Mouse (Mus musculus) kidney, postnatal 0 days (tissue): ENCODE measurements around the gene Rims1. TPM values are rescaled to one million over a fixed set of nuclear protein-coding genes. Genes with fewer than 3 reads are reported as not detected.

ENCODE experiments used
- ATAC-seq: fragments of 200-750 bp; cut with Nextera tagmentation; replicated peaks from 2 replicates; pipeline ENCODE4 v1.8.0; 2017; ENCODE audit warnings: low read depth, moderate number of reproducible peaks, moderate TSS enrichment, moderate library complexity; ENCODE audit not compliant: low FRiP score
- DNase-seq: peaks from one replicate; pipeline ENCODE4 v3.0.0-alpha.2; 2016; ENCODE audit warnings: low spot score
- H3K27ac ChIP-seq: fragments of 300-500 bp; sonication (generic); 2 replicates; pipeline ENCODE4 v1.5.1; 2014; ENCODE audit warnings: mild to moderate bottlenecking
- H3K27me3 ChIP-seq: fragments of 300-500 bp; sonication (generic); 2 replicates; pipeline ENCODE4 v1.6.1; 2014; ENCODE audit warnings: low read length, mixed read lengths; ENCODE audit not compliant: insufficient read depth
- H3K36me3 ChIP-seq: fragments of 300-500 bp; sonication (generic); 2 replicates; pipeline ENCODE4 v1.6.1; 2014; ENCODE audit warnings: low read length, mixed read lengths; ENCODE audit not compliant: insufficient read depth
- H3K4me1 ChIP-seq: fragments of 300-500 bp; sonication (generic); replicated peaks from 2 replicates; pipeline ENCODE4 v1.6.1; 2014; ENCODE audit warnings: antibody characterized with exemption, low read length, mixed read lengths; ENCODE audit not compliant: insufficient read depth
- H3K4me2 ChIP-seq: fragments of 300-500 bp; sonication (generic); 2 replicates; pipeline ENCODE4 v1.6.1; 2014; ENCODE audit warnings: mild to moderate bottlenecking, low read length, moderate library complexity, mixed read lengths
- H3K4me3 ChIP-seq: fragments of 300-500 bp; sonication (generic); replicated peaks from 2 replicates; pipeline ENCODE4 v1.5.1; 2014; ENCODE audit warnings: low read depth, low read length
- H3K9ac ChIP-seq: fragments of 300-500 bp; sonication (generic); 2 replicates; pipeline ENCODE4 v1.6.1; 2014; ENCODE audit warnings: low read depth, low read length
- H3K9me3 ChIP-seq: fragments of 300-500 bp; sonication (generic); replicated peaks from 2 replicates; pipeline ENCODE4 v1.6.1; 2016; ENCODE audit warnings: low read length, inconsistent platforms, mixed read lengths
- CTCF ChIP-seq: IDR thresholded peaks from 2 replicates; pipeline ENCODE4 v1.5.1; 2016; ENCODE audit warnings: antibody characterized with exemption, low read depth, mild to moderate bottlenecking, moderate library complexity
- WGBS: fragments of 180-500 bp; shearing (Covaris S2); extraction: QIAGEN DNeasy Blood & Tissue Kit; methylation state at CpG from one replicate; pipeline ENCODE4 v1.1.7; 2014; 5-methylcytosine and 5-hydroxymethylcytosine counted together
- polyA plus RNA-seq: library from polyadenylated mRNA; unstranded; fragments of >200 nt; fragmentation: Nextera tagmentation; extraction: Ambion mirVana; gene quantifications from 2 replicates; pipeline ENCODE4 v1.2.1, GENCODE M21; 2015

Rims1 gene
- polyA plus RNA-seq, 1 experiment from 2014 or later = 0.38 TPM

GRCm38 (mm10) chr1:22248898-22249386, 556.9 kb downstream of the Rims1 start:
- no peak for DNase-seq
- no peaks in the 10 kb centered on the region for H3K4me1 ChIP-seq
- ATAC-seq = no peak

GRCm38 (mm10) chr1:22245748-22246147, 560.0 kb downstream of the Rims1 start:
- no peak overlapping the region for H3K27ac ChIP-seq
- DNase-seq (no peak), ATAC-seq (no peak)
- no peaks in the 10 kb centered on the region for H3K9me3 ChIP-seq
- no peak overlapping the region for H3K4me3 ChIP-seq
- no peak for TF ChIP-seq CTCF
- H3K4me1 ChIP-seq = no peaks in the 10 kb centered on the region
- H3K9ac ChIP-seq = no peak overlapping the region
- 92% methylated on average over 2 of the region's 2 CpGs for WGBS
- no peaks in the 10 kb centered on the region for H3K27me3 ChIP-seq
- no peaks in the 10 kb centered on the region for H3K36me3 ChIP-seq
- no peak overlapping the region for H3K4me2 ChIP-seq

More at GRCm38 (mm10) chr1:22248898-22249386, 556.9 kb downstream of the Rims1 start:
- Histone ChIP-seq H3K4me3 (no peak overlapping the region), H3K9ac (no peak overlapping the region), H3K36me3 (no peaks in the 10 kb centered on the region), H3K27me3 (no peaks in the 10 kb centered on the region), H3K9me3 (no peaks in the 10 kb centered on the region), H3K27ac (no peak overlapping the region), H3K4me2 (no peak overlapping the region)
- TF ChIP-seq CTCF = no peak
